Mouse (Mus musculus): Measurements from ENCODE around the gene Bcas3.

GRCm38 (mm10) chr11:85825031-85825430 is 472.1 kb downstream of the Bcas3 start:
- TF ChIP-seq CTCF (IDR thresholded peaks at IDR 0.05; ENCODE audit: low read depth, low read length) (no peak), POLR2A (IDR thresholded peaks at IDR 0.05; ENCODE audit: insufficient read depth, low read length) (no peak)
